Mouse (Mus musculus): ENCODE results near the gene Nrros. TPM values are rescaled to one million over a fixed set of nuclear protein-coding genes. Genes with fewer than 3 reads are reported as not detected.

Gene Nrros
- total RNA-seq, 2 experiments from 2014 or later: 165 to 211 TPM

DNA sequence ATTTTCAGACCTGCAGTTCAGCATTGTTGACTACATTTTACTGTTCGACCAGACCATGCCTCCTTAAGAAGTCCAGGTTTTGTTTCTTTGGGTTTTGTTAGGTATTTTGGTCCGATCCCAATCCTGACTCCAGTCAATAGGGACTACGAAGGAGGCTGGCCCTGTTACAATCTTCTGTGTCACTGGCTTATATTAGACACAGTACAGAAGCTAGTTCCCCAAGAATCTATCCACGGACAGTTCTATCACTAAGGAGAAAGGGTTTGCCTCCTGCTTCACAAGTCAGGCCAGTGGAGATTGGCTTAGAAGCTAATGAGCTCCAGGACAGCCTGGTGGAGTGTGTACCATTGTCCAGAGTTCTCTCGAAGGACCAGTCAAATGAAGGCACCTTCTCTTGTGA is 1.5 kb downstream of the Nrros start:
- ATAC-seq (ENCODE audit: poor library complexity, severe bottlenecking): no peak

DNA sequence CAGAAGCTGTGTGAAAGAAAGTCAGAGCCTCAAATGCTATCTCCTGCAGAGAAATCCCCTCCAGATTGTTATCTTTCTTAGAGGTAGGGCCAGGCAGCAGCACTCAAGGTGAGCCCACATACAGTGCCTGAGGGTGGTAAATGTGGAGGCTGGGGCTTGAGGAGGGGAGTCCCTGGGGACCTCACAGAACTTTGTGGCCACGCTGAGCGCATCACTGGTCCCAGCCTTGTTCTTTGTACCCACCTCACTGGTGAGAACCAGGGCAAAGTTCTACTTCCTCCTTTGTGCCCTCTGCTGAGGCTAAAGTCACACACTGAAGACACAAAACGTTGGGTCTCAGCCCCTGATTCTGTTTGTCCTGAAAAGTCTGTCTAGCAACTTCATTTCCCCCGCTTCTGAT is 2.0 kb downstream of the Nrros start:
- ATAC-seq (ENCODE audit: poor library complexity, severe bottlenecking): peak; percentile 46

DNA sequence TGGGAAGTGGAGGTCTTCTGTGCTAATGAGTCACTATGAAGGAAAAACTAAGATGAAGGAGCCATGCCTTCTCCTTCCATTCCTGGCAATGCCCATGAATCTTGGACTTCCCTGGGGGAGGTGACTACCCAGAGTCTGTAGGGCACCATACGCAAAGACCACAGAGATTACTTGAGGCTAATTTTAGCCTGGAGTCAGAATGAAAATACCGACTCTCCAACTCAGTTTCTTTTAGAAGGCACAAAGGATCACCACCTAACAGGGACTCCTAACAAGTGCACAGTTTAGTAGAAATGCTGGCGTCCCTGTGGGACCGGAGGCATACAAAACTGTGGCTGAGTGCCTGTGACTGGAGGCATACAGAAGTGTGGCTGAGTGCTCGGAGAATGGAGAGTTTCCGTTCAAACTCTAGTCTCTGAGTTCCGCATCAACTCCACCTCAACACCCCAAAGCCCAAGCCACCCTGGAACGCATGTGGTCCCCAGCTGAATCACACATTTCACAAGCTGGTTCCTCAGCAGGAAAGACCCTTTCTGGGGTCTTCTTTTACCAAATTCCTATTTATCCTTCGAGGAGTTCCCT is 4.6 kb downstream of the Nrros start:
- ATAC-seq (ENCODE audit: poor library complexity, severe bottlenecking): no peak

DNA sequence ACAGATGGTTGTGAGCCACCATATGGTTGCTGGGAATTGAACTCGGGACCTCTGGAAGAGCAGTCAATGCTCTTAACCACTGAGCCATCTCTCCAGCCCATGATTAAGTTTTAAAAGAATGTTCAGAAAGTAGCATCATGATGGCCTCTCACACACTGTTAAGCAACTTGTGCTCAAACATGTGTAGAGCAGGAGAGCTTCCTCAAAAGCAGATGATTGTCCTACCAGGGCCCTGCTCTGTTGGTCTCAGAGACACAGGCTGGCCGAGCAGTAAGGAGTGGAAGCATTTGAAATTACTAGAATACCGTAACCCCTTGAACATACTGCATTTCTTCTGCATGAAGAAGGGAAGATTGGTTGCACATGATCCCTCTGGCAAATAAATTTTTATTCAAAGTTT is 6.4 kb downstream of the Nrros start:
- peak; percentile 55 for ATAC-seq (ENCODE audit: poor library complexity, severe bottlenecking)

DNA sequence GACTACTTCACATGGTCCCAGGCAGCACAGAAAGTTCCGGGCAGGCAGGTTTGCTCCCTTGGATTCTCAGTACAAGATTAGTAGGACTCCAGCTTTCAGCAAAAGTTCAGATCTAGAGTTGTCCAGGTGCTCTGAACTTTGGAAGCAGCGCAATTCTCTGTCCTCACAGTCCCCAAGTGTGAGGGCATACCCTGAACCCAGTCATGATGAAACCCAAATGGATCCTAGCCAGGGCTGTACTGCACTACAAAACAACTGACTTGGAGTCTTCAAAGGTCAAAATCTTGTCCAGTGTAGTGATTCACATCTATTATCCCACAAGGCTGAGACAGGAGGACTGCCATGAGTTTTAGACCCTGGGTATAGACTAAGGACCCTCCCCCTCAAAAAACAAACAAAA is 8.0 kb downstream of the Nrros start:
- ATAC-seq (ENCODE audit: poor library complexity, severe bottlenecking): no peak

DNA sequence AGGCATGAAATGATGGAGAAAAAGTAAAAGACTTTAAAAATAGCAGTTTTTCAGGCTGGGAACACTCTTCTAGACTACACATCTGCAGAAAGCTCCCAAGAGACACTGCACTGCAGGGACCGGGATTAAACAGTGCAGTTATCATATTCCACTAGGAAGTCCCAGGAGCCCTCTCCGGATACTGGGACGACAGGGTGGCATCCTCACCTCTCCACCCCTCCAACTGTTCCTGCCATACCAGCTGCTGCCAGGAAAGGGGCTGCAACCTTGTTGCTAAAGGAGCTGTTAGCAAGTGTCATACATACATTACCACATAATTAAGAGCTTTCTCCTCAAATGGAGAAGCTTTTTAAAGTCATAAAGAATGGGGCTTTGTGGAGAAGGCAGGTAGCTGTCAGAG is 8.7 kb downstream of the Nrros start:
- no peak for ATAC-seq (ENCODE audit: poor library complexity, severe bottlenecking)

DNA sequence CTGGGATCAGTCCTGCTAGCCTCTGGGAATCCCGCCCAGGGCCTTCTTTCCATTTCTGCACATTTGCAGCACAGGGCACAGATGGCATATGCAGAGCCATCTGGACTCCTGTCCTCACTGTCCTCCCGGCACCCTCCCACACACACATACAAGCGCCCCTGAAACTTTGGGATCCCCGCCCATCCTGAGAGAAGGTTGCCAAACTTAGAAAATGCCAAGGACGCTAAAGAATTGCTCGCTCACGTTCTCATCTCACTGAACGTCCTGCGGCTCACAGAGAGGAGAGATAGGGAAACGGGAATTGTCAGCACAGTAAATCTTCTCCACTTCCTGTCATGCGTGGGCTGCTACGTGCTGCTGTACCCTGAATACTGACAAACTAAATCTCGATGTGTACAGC is 11.0 kb downstream of the Nrros start:
- ATAC-seq (ENCODE audit: poor library complexity, severe bottlenecking): no peak

DNA sequence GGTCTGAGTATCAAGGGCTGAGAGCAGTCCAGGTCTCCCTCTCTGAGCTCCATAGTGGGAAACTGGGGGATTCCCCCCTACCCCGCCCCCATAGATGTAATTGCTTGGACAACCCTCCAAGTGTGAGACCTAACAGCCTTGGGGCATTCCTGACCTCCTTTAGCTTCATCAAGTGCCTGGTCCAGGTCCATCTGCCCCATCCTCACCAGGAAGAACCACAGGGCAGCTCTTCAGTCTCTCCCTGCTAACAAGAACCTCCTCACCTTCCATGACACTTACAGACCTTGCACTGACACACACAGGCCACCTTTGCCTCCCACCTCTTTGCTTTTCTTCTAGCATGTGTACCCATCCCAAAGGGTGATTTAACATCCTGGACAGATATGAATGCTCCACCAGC is 11.4 kb downstream of the Nrros start:
- no peak for ATAC-seq (ENCODE audit: poor library complexity, severe bottlenecking)

DNA sequence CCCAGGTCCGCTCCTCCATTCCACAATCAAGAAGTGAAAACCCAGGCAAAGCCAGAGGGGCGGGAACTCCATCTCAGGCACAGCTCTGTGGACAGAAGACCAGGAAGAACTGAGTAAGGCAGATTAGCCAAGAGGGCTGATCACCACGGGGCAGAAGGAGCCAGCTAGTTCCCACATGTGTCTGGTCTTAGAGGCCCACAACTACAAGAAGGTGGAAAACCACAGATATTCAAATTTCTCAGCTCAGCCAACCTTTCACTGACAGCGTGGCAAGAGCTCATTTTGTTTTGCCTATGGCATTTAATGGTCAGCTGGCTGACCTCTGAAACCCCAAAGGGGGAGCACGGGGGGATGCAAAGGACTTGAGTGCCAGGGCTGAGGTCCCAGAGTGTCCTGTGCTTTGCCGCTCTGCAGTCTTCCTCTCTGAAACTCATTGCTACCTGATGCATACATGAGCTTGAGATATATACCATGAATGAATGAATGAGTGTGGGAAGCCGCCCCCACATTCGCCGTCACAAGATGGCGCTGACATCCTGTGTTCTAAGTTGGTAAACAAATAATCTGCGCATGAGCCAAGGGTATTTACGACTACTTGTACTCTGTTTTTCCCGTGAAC is 17.7 kb downstream of the Nrros start:
- 0 out of 2 replicates have a peak, but pooled peaks have one; percentile 18 for ATAC-seq (ENCODE audit: poor library complexity, severe bottlenecking)

DNA sequence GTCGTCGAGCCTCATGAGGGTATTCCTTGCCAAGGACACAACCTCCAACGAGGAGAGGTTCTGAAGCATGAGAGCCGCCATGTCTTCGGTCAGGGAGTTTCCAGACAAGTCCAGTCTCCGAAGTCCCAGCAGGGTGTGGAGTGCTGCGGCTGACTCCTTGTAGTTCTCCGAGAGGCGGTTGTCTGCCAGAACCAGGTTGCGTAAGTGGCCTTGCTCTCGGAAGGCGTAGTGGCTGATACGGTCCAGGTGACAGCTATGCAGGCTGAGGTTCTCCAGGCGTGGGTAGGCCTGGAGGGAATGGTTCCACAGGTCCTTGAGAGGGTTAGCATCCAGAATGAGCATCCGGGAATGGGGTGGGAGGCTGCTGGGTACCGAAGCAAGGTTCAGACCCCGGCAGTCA is 20.8 kb downstream of the Nrros start:
- ATAC-seq (ENCODE audit: poor library complexity, severe bottlenecking): no peak

DNA sequence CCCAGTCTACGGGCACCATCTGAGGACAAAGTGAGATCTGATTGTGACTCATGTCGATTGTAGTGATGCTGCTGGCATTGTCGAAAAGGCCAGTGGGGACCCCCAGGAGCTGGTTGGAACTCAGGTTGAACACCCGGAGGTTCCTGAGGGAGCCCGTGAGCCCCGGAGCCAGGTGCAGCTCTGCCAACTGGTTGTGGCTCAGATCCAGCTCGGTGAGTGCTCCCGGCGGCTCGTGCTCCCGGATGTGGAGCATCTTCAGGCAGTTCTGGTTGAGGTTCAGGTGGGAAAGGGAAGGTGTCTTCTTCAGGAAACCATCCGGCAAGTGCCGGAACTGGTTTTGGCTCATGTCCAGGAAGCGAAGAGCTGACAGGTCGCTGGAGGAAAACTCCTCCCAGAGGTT is 21.6 kb downstream of the Nrros start:
- no peak for ATAC-seq (ENCODE audit: poor library complexity, severe bottlenecking)

DNA sequence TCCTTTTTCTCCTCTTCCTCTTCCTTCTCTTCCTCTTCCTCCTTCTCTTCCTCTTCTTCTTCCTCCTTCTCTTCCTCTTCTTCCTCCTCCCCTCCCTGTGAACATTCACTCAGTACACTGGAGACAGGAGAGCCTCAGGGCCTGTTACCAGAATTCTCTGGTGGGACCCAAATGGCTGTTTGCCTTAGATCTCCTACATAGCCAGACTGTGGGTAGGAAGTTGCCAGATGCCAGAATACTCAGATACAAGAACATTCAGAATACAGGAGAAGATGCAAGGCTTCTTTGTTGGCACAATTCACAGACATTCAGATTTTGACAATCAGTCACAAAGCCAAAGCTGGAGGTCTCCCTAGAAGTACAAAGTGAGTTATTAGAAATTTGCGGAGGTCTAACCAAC is 26.4 kb downstream of the Nrros start:
- no peak for ATAC-seq (ENCODE audit: poor library complexity, severe bottlenecking)

DNA sequence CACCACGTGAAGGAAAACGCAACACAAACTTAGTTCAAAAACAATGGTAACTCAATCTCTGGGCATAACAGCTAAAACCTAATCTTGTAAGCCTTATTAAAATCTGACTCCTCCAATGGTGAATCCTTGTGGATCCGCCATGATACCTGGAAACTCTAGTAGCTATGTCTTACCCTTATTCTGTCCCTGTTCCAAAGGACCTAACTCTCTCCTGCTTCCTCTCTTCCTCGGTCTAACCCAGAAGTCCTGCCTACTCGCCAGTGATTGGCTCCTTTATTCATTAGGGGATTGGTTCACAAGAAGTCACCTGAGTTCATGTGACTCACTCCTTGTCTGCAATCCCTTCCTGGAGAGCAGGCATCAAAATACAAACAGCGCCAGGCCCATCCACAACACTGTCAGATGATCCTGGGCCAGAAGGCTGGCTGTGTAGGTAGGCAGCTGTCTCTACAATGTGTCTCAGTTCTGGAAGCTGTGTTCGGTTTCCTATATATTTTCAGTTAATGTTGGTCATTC is 29.5 kb downstream of the Nrros start:
- ATAC-seq (ENCODE audit: poor library complexity, severe bottlenecking): no peak

DNA sequence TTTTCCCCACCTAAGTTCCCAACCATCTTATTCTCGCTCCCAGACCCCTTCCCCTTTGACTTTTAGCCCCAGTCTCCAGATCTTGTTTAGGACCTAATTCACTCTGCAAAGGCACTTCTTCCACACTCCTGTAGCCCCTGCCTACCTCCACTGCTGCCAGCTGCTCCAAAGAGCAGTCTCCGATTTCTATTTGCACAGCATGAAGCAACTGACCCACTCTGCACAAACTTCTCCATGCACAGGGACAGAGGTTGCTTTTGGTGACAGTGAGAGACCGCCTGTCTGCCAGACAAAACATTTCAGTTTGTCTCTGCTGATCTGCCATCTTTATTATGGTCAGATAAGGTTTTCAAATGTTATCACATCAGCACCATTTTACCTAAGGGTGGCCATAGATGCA is 32.2 kb downstream of the Nrros start:
- ATAC-seq (ENCODE audit: poor library complexity, severe bottlenecking): no peak

DNA sequence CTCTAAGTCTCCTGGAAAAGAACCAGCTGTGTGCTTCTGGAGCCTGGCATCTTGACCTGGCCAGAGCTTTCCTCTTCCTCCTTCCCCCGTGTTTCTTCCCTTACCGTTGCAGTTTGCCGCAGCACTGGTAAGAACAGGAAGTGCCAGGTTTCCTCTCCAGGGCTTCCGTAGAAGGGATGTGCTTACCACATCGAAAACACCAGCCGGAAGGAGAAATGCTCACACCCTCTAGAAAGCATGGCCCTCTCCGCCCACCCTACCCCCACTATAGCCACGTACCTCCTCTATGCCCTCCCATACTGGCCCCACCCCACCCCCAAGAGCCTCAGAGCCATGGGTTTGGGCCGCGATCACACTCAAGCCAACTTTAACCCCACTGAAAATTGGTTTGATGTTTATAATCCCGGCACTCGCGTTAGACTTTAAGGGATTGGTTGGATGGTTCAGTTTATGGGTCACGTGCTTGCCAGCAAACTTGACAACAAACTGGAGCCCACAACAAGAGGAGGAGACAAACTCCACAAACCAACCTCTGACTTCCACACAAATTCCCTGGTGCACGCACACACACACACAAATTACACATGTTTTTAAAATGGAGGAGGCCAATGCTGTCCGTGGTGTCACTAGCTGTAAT is 35.1 kb downstream of the Nrros start:
- ATAC-seq (ENCODE audit: poor library complexity, severe bottlenecking): peak; percentile 97

DNA sequence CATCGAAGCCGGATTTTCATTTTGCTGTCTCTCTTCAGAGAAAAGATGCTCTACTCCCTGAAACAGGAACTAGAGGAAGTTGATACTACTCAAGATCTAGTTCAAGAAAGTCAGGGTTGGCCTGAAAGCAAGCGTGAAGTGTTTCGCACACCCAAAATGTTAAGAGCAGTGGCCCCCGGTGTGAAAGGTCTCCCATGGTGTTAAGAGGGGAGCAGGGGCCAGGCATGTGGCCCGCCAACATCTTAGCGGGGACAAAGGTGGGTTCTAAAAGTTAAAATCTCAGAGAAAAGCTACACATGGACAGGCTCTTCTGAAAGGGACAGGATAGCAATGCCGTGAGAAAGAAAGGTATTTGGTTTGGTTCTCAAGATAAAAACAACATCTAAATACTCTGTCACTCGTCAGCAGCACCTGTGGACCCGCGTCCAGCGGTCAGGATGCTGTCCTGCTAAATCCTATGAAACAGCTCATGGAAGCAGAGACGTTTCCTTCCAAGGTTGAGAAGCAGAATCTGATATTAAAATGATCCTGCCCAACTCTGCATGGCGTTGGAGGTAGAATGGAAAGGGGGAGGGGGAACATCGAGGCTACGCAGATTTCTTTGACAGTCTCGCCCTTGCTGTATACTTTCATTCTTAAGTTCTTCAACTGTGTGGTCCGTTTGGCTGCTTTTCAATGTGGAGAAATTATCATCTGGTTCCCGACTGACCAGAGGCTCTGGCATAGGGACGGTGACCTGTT is 35.8 kb downstream of the Nrros start:
- ATAC-seq (ENCODE audit: poor library complexity, severe bottlenecking): peak; percentile 14

DNA sequence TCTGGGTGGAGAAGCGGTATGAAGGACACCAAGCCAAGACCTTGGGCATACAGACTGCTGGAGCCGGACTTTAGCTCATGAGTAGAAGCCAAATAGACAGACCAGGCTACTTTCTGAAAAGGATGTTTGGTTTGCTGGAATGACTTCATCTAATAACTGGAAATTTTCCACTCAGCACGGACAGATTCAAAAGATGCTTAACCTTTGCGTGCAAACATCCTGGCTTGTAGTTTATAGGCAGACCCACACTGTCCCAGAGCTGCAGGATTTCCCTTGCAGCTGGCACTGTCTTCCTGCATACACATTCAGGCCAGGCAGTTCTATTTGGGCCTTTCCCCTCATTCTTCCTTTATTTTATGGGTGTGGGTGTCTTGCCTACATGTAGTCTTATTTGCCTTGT is 38.3 kb downstream of the Nrros start:
- no peak for ATAC-seq (ENCODE audit: poor library complexity, severe bottlenecking)

DNA sequence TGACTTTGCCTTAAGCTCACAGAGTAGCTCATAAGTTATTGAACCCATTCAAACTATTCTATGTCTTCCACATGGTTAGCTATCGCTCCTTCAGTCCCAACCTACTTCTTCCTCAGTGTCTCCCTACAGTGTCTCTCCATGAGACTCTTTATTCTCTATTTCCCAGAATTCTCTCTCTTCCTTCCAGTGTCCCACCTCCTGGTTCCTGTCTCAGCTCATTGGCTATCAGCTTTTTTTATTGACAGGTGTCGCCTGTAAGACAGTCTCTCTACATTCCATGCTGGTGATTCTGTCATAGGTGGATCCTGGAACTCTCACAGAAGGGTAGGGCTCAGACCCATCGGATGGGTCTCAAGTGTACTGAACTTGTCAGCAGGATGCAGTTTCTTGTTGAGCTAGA is 40.0 kb downstream of the Nrros start:
- no peak for ATAC-seq (ENCODE audit: poor library complexity, severe bottlenecking)

DNA sequence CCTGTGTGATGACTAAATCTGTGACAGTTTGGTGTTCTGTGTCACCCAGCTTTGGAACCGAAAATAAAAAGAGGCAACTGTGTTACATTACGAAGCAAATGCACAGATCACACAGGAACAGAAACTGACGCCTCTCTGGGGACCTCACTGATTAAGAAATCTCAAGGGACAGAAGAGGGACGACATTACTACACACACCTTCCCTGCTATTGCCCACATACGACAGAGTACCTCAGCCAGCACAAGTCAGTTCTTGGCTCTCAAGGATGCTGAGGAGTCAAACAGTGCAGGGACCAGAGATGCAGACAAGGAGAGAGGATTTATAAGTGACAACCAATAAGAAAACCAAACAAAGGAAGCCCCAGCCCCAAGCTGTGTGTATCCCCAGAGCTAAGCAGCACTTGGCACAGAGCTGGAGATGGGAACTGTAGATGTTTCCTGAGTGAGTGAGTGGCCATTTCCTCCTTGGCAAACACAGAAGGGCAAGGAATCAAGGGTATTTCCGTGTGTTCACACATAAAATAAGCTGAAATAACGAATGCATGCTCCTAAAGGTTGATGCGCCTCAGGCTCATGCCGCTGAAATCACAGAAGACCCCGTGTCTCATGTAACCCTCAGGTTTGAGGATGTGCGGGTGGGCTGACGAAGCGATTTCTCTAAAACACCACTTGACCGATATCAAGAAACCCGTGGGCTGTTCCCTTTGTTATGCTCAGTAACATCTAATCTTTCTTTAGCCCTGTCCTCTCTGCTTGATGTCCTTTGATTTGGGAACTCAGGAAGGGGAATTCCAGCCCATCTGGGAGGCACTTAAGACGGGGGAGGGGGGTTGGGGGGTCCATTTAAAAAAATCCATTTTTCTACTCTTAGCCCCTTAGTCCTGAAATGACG is 40.7 kb downstream of the Nrros start:
- ATAC-seq (ENCODE audit: poor library complexity, severe bottlenecking): peak; percentile 85

DNA sequence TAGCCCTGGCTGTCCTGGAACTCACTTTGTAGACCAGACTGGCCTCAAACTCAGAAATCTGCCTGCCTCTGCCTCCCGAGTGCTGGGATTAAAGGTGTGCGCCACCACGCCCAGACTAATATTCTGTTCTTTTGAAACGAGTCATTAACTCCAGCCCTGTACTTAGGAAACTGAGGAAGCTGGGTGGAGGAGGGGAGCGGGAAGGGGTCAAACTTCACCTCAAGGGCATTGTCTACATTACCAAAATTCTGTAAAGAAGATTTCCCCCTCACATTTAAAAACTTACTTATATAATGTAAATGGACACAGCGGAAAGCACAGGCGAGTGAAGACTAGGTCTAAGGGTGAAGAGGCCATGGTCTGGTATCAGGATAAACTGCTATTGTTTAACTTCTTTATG is 41.4 kb downstream of the Nrros start:
- ATAC-seq (ENCODE audit: poor library complexity, severe bottlenecking): no peak

DNA sequence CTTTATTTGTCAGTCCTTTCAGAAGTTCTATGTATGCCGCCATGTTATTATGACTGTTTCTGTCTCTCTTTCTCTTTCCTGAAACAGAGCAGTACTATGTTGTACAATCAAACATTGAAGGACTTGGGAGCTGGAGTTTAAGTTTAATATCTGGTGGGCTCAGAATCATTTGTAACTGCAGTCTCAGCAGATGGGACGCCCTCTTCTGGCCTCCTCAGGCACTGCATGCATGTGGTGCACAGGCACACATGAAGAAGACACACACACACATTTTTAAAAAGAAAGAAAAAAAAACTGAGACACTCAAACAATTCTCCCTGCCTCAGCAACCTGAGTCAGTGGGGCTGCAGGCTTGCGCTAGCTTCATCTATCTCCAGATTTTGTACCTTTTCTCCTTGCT is 44.9 kb downstream of the Nrros start:
- no peak for ATAC-seq (ENCODE audit: poor library complexity, severe bottlenecking)
